Mouse (Mus musculus) MEL (cell line): ENCODE measurements at regions not wholly inside any gene's neighbourhood (a gene's known extent, or its start where the extent isn't known, plus 50 kb on each side); places are given as distances from the start of the nearest gene placed in this dataset.

Experiments
- DNase-seq: peaks from one replicate; pipeline ENCODE4 v3.0.0; 2011; ENCODE audit warnings: low read depth, low spot score
- H3K27ac ChIP-seq: 2 replicates; pipeline ENCODE4 v1.5.1; 2012; ENCODE audit warnings: low read depth, mild to moderate bottlenecking, control low read depth, low read length, moderate library complexity; ENCODE audit not compliant: control insufficient read depth
- H3K27me3 ChIP-seq, 2 experiments: fragments of 150-350 bp in 1 of 2; sonication (generic) in 1 of 2; 2 replicates each; pipeline ENCODE4 v1.6.1; 2012; ENCODE audit warnings: low read length in 2 of 2, mild to moderate bottlenecking in 2 of 2, improper control_type of control experiment in 1 of 2, moderate library complexity in 1 of 2; ENCODE audit not compliant: insufficient read depth in 2 of 2, control insufficient read depth in 1 of 2
- H3K36me3 ChIP-seq, 2 experiments: 2 replicates each; pipeline ENCODE4 v1.6.1; 2012 to 2014; ENCODE audit warnings: low read length in 2 of 2, improper control_type of control experiment in 1 of 2, inconsistent platforms in 1 of 2, mild to moderate bottlenecking in 1 of 2; ENCODE audit not compliant: insufficient read depth in 2 of 2, control insufficient read depth in 1 of 2
- H3K4me1 ChIP-seq, 2 experiments: fragments of 150-350 bp in 1 of 2; sonication (generic) in 1 of 2; 2 replicates each; pipeline ENCODE4 v1.6.1; 2012; ENCODE audit warnings: low read length in 2 of 2, improper control_type of control experiment in 1 of 2, mild to moderate bottlenecking in 1 of 2; ENCODE audit not compliant: insufficient read depth in 2 of 2, control insufficient read depth in 1 of 2
- H3K4me3 ChIP-seq, 2 experiments: fragments of 150-350 bp in 1 of 2; sonication (generic) in 1 of 2; 2 replicates each; pipeline ENCODE4 v1.5.1; 2012; ENCODE audit warnings: low read depth in 2 of 2, low read length in 2 of 2, mild to moderate bottlenecking in 2 of 2, moderate library complexity in 2 of 2, control low read depth in 1 of 2, improper control_type of control experiment in 1 of 2; ENCODE audit not compliant: control insufficient read depth in 1 of 2, insufficient read depth in 1 of 2
- H3K79me2 ChIP-seq: 2 replicates; pipeline ENCODE4 v1.6.1; 2012; ENCODE audit warnings: mild to moderate bottlenecking, low read length, moderate library complexity; ENCODE audit not compliant: control insufficient read depth, poor library complexity, insufficient read depth
- H3K9ac ChIP-seq: 2 replicates; pipeline ENCODE4 v1.6.1; 2012; ENCODE audit warnings: low read depth, mild to moderate bottlenecking, control low read depth, low read length, moderate library complexity; ENCODE audit not compliant: control insufficient read depth, poor library complexity, severe bottlenecking
- H3K9me3 ChIP-seq: fragments of 150-350 bp; sonication (generic); replicated peaks from 2 replicates; pipeline ENCODE4 v1.6.1; 2012; ENCODE audit warnings: mild to moderate bottlenecking, low read length, improper control_type of control experiment, moderate library complexity; ENCODE audit not compliant: insufficient read depth
- ELF1 ChIP-seq: IDR thresholded peaks from 2 replicates; pipeline ENCODE4 v1.6.1; 2014; ENCODE audit warnings: low read depth, mild to moderate bottlenecking, inconsistent platforms, low read length, improper control_type of control experiment, moderate library complexity
- GABPA ChIP-seq: IDR thresholded peaks from 2 replicates; pipeline ENCODE4 v1.6.1; 2012; ENCODE audit warnings: low read depth, mild to moderate bottlenecking, inconsistent platforms, low read length, improper control_type of control experiment, moderate library complexity
- GATA1 ChIP-seq: IDR thresholded peaks from 2 replicates; pipeline ENCODE4 v1.6.1; 2011; ENCODE audit warnings: low read depth, low read length, improper control_type of control experiment
- HCFC1 ChIP-seq: IDR thresholded peaks from 2 replicates; pipeline ENCODE4 v1.6.1; 2012; ENCODE audit warnings: low read depth, mild to moderate bottlenecking, inconsistent platforms, low read length, improper control_type of control experiment, moderate library complexity
- KAT2A ChIP-seq: conservative IDR thresholded peaks from 2 replicates; pipeline ENCODE4 v1.6.1; 2012; ENCODE audit warnings: low read depth, low read length, improper control_type of control experiment, inconsistent platforms
- MYB ChIP-seq: IDR thresholded peaks from 2 replicates; pipeline ENCODE4 v1.6.1; 2011; ENCODE audit warnings: mild to moderate bottlenecking, low read depth, low read length, improper control_type of control experiment
- POLR2AphosphoS5 ChIP-seq: IDR thresholded peaks from 2 replicates; pipeline ENCODE4 v1.6.1; 2012; ENCODE audit warnings: low read depth, borderline replicate concordance, mild to moderate bottlenecking, inconsistent platforms, low read length, moderate library complexity, mixed read lengths
- USF2 ChIP-seq, 2 experiments: IDR thresholded peaks; 2 replicates each; pipeline ENCODE4 v1.6.1; 2011 to 2012; ENCODE audit warnings: improper control_type of control experiment in 2 of 2, low read length in 2 of 2, borderline replicate concordance in 1 of 2, inconsistent platforms in 1 of 2, low read depth in 1 of 2, mild to moderate bottlenecking in 1 of 2; ENCODE audit not compliant: insufficient read depth in 1 of 2
- ZKSCAN1 ChIP-seq: IDR thresholded peaks from 2 replicates; pipeline ENCODE4 v1.6.1; 2012; ENCODE audit warnings: low read depth, mild to moderate bottlenecking, inconsistent platforms, low read length, improper control_type of control experiment, moderate library complexity
- ZMIZ1 ChIP-seq: IDR thresholded peaks from 2 replicates; pipeline ENCODE4 v1.6.1; 2012; ENCODE audit warnings: low read depth, mild to moderate bottlenecking, inconsistent platforms, low read length, improper control_type of control experiment, moderate library complexity
- ZNF384 ChIP-seq: IDR thresholded peaks from 2 replicates; pipeline ENCODE4 v1.6.1; 2012; ENCODE audit warnings: low read depth, mild to moderate bottlenecking, inconsistent platforms, low read length, improper control_type of control experiment

GRCm38 (mm10) chr4:49914221-49914620, 68.7 kb upstream of the Grin3a start:
- Histone ChIP-seq H3K9ac (no peak overlapping the region), H3K36me3 (no peaks in the 10 kb centered on the region), H3K4me1 (no peaks in the 10 kb centered on the region), H3K4me3 (no peak overlapping the region), H3K27ac (no peak overlapping the region), H3K27me3 (no peaks in the 10 kb centered on the region), H3K9me3 (no peaks in the 10 kb centered on the region), H3K79me2 (no peaks in the 10 kb centered on the region)
- TF ChIP-seq ZNF384 (no peak), ZMIZ1 (no peak), POLR2AphosphoS5 (no peak)
- no peak for DNase-seq

- H3K9ac ChIP-seq: no peak overlapping the region
- H3K36me3 ChIP-seq: no peaks in the 10 kb centered on the region
- H3K9me3 ChIP-seq: no peaks in the 10 kb centered on the region
- H3K27me3 ChIP-seq: no peaks in the 10 kb centered on the region
- TF ChIP-seq KAT2A: no peak
- TF ChIP-seq GABPA: no peak
- TF ChIP-seq USF2 (IDR thresholded peaks at IDR 0.05; ENCODE audit: borderline replicate concordance in 1 of 2, insufficient read depth in 1 of 2, low read depth in 1 of 2, low read length in 2 of 2): no peak
- TF ChIP-seq GATA1: no peak
- TF ChIP-seq ELF1: no peak
- TF ChIP-seq ZKSCAN1: no peak
- no peak for TF ChIP-seq HCFC1
- no peak for TF ChIP-seq MYB
- no peak overlapping the region for H3K27ac ChIP-seq
- no peaks in the 10 kb centered on the region for H3K79me2 ChIP-seq
- no peak for DNase-seq
- H3K4me1 ChIP-seq: no peaks in the 10 kb centered on the region
- no peak overlapping the region for H3K4me3 ChIP-seq
Observed at GRCm38 (mm10) chr4:49913636-49914035, 68.1 kb upstream of the Grin3a start.
